In genomic region chr2:19343901-19344635, GRCm38 (mm10) we compare ENCODE assay signal across 8 mouse cellular contexts. TPM values are rescaled to one million over a fixed set of nuclear protein-coding genes. Genes with fewer than 3 reads are reported as not detected.
A peak's percentile ranks its signal among the peaks of the same experiment; 100 is the strongest.
DNase-seq lines count a peak whose midpoint lies in the region; ATAC-seq and TF ChIP-seq lines count a peak whose summit lies in the region.

No protein-coding gene starts in this region.

- peak; percentile 19; the same call in 1 of the 2 replicates for ATAC-seq in kidney, postnatal 0 days (replicated peaks; ENCODE audit: low FRiP score, low read depth)
- ATAC-seq in liver, embryonic 12.5 days, result no peak
- ATAC-seq in neural tube, embryonic 13.5 days (ENCODE audit: low read depth), result peak; percentile 44; the same call in 1 of the 2 replicates

- TF ChIP-seq POLR2A in heart, adult 2 months (IDR thresholded peaks at IDR 0.05; ENCODE audit: insufficient read depth, low read depth, low read length), result no peak

- no peak for TF ChIP-seq CTCF in heart, adult 2 months (IDR thresholded peaks at IDR 0.05)
- TF ChIP-seq CTCF in kidney, postnatal 0 days (IDR thresholded peaks at IDR 0.05; ENCODE audit: low read depth), result no peak

- intact Hi-C loops in gastrocnemius, postnatal 36 days (cut with DNase I), result loop anchor here (10.0 kb wide), 1 partner anchor 1319 kb away; no protein-coding TSS in a partner anchor
- intact Hi-C loops in heart, adult 2 months (cut with DNase I), result loop anchor here (5.0 to 10.0 kb wide), 3 partner anchors 67 to 1919 kb away; no protein-coding TSS in a partner anchor

- no peaks in the 10 kb centered on the region for H3K9me3 ChIP-seq in kidney, postnatal 0 days (replicated peaks; ENCODE audit: low read length)
- no peaks in the 10 kb centered on the region for H3K9me3 ChIP-seq in liver, embryonic 12.5 days (replicated peaks)
- no peaks in the 10 kb centered on the region for H3K9me3 ChIP-seq in neural tube, embryonic 13.5 days

- H3K27ac ChIP-seq in heart, adult 2 months, result peak overlapping the region; percentile 43
- H3K27ac ChIP-seq in kidney, postnatal 0 days, result no peak overlapping the region
- no peak overlapping the region for H3K27ac ChIP-seq in liver, embryonic 12.5 days
- no peak overlapping the region for H3K27ac ChIP-seq in neural tube, embryonic 13.5 days (replicated peaks)

- no peaks in the 10 kb centered on the region for H3K79me2 ChIP-seq in heart, adult 2 months (replicated peaks; ENCODE audit: control insufficient read depth, insufficient read depth, low read length)

- no peak for TF ChIP-seq EP300 in heart, adult 2 months (IDR thresholded peaks at IDR 0.05; ENCODE audit: insufficient read depth, low read depth, low read length)

- H3K4me2 ChIP-seq in kidney, postnatal 0 days (ENCODE audit: low read length), result peak overlapping the region; percentile 47
- H3K4me2 ChIP-seq in liver, embryonic 12.5 days, result peak overlapping the region; percentile 33
- H3K4me2 ChIP-seq in neural tube, embryonic 13.5 days, result peak overlapping the region; percentile 27

- peak; percentile 8 for DNase-seq in gastrocnemius, adult 18-20 months (ENCODE audit: low spot score)
- DNase-seq in gastrocnemius, postnatal 36 days, result no peak
- peak; percentile 54 to 61 for DNase-seq in cerebellum, postnatal 14 days
- peak; percentile 27 to 45 for DNase-seq in heart, adult 2 months
- peak; percentile 5 for DNase-seq in kidney, postnatal 0 days (ENCODE audit: low spot score)
- DNase-seq in natural killer cell, adult 2 months (ENCODE audit: low spot score in 2 of 2), result no peak

- no peak overlapping the region for H3K9ac ChIP-seq in heart, adult 2 months (ENCODE audit: low read depth, low read length)
- no peak overlapping the region for H3K9ac ChIP-seq in kidney, postnatal 0 days (ENCODE audit: low read depth, low read length)
- H3K9ac ChIP-seq in liver, embryonic 12.5 days, result no peak overlapping the region
- H3K9ac ChIP-seq in neural tube, embryonic 13.5 days, result 0 out of 2 replicates have a peak overlapping the region, but pooled peaks have one; percentile 18

- no peaks in the 10 kb centered on the region; the same call in 1 of the 2 replicates for H3K4me1 ChIP-seq in heart, adult 2 months (ENCODE audit: control insufficient read depth, insufficient read depth, low read length)
- H3K4me1 ChIP-seq in kidney, postnatal 0 days (replicated peaks; ENCODE audit: insufficient read depth, low read length), result no peaks in the 10 kb centered on the region
- no peaks in the 10 kb centered on the region; the same call in 1 of the 2 replicates for H3K4me1 ChIP-seq in liver, embryonic 12.5 days
- no peaks in the 10 kb centered on the region for H3K4me1 ChIP-seq in neural tube, embryonic 13.5 days (replicated peaks)

- no peaks in the 10 kb centered on the region for H3K36me3 ChIP-seq in heart, adult 2 months (ENCODE audit: control insufficient read depth, insufficient read depth, low read length)
- H3K36me3 ChIP-seq in kidney, postnatal 0 days (ENCODE audit: insufficient read depth, low read length), result no peaks in the 10 kb centered on the region
- H3K36me3 ChIP-seq in liver, embryonic 12.5 days, result no peaks in the 10 kb centered on the region
- H3K36me3 ChIP-seq in neural tube, embryonic 13.5 days, result no peaks in the 10 kb centered on the region

- H3K27me3 ChIP-seq in heart, adult 2 months (ENCODE audit: control insufficient read depth, insufficient read depth, low read length), result no peaks in the 10 kb centered on the region
- no peaks in the 10 kb centered on the region for H3K27me3 ChIP-seq in kidney, postnatal 0 days (ENCODE audit: insufficient read depth, low read length)
- H3K27me3 ChIP-seq in liver, embryonic 12.5 days (replicated peaks), result no peaks in the 10 kb centered on the region
- no peaks in the 10 kb centered on the region; the same call in 1 of the 2 replicates for H3K27me3 ChIP-seq in neural tube, embryonic 13.5 days

- WGBS in heart, adult 2 months, result 29% methylated on average over 10 of the region's 10 CpGs
- WGBS in kidney, postnatal 0 days, result 36% methylated on average over 10 of the region's 10 CpGs
- WGBS in liver, embryonic 12.5 days (ENCODE audit: insufficient replicate concordance), result 29% methylated on average over 10 of the region's 10 CpGs
- WGBS in neural tube, embryonic 13.5 days, result 43% methylated on average over 10 of the region's 10 CpGs

- peak overlapping the region; percentile 8; the same call in 1 of the 2 replicates for H3K4me3 ChIP-seq in heart, adult 2 months
- H3K4me3 ChIP-seq in kidney, postnatal 0 days (replicated peaks; ENCODE audit: low read depth, low read length), result 0 out of 2 replicates have a peak overlapping the region, but pooled peaks have one; percentile 6
- H3K4me3 ChIP-seq in liver, embryonic 12.5 days, result no peak overlapping the region
- H3K4me3 ChIP-seq in neural tube, embryonic 13.5 days, result peak overlapping the region; percentile 15; the same call in 1 of the 2 replicates

RNA-seq across cellular contexts. Expression of gene Msrb2, which starts 27.2 kb away (rescaled TPM):
- 10 to 100 TPM; 14.6 to 19.4 TPM for total RNA-seq in gastrocnemius, adult 18-20 months (2021)
- 10 to 100 TPM; 14.7 to 16.3 TPM for total RNA-seq in gastrocnemius, postnatal 36 days (2021)
- total RNA-seq in heart, adult 2 months (2021), result 10 to 100 TPM; 52.8 to 64.0 TPM
- polyA plus RNA-seq in heart, adult 2 months (2012; rRNA removed), result 76.9 and 116 TPM in 2 replicates
- 37.8 and 38.0 TPM in 2 replicates for polyA plus RNA-seq in kidney, postnatal 0 days (2015; fragmentation: Nextera tagmentation; extraction: Ambion mirVana)
- 10.3 and 11.2 TPM in 2 replicates for polyA plus RNA-seq in liver, embryonic 12.5 days (2016; fragmentation: Nextera tagmentation; extraction: Ambion mirVana)
- 11.4 and 11.7 TPM in 2 replicates for polyA plus RNA-seq in neural tube, embryonic 13.5 days (2015; fragmentation: Nextera tagmentation; extraction: Ambion mirVana)

Comparison
In these comparisons a context has a peak if more than half of its experiments do, and no peak if none do; other contexts are left out.
1. DNase-seq: peak in gastrocnemius, adult 18-20 months (single experiment), cerebellum, postnatal 14 days (2 of 2), heart, adult 2 months (2 of 2) and kidney, postnatal 0 days (single experiment); none in gastrocnemius, postnatal 36 days (0 of 2) and natural killer cell, adult 2 months (0 of 2).
2. Peak in every context shown above with its lines, with median percentiles within 50 percentile points of each other: H3K4me2 ChIP-seq.